Mouse (Mus musculus): ENCODE data around the gene Fam118a. TPM values are rescaled to one million over a fixed set of nuclear protein-coding genes. Genes with fewer than 3 reads are reported as not detected.
"Not testable (repeated sequence)": the region's sequence is repeated elsewhere in the genome, so short reads cannot be mapped to it uniquely, and the experiment has no call there.

Fam118a gene
- polyA plus RNA-seq, 1 experiment from 2014 or later = 25.3 TPM

DNA sequence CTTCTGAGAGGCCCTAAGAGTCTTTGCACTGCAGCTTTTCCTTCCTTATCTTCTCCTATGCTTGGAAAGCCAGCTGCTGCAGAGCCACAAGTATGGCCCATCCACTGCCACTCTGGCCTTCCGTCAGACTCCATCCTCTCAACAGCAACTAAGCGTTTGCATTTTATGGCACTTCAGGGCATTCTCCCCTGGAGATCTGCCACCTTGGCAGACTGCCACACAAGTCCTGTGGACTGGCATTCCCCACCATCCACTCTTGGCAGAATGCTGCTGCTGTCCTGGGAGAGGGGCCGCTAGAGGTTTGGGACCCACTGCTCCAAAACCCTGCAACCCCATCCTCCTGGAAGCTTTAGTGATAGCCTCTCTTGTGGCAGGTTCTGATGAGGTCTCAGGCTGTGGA, 3.1 kb downstream of the Fam118a start:
- H3K9me3 ChIP-seq (ENCODE audit: control insufficient read depth) = no peaks in the 10 kb centered on the region
- no peak overlapping the region for H3K9ac ChIP-seq (ENCODE audit: low read depth, low read length)
- no peaks in the 10 kb centered on the region for H3K27me3 ChIP-seq (replicated peaks; ENCODE audit: control insufficient read depth, insufficient read depth, low read length)
- no peak overlapping the region for H3K4me2 ChIP-seq (replicated peaks; ENCODE audit: low read depth)
- peaks cover 4% of the 10 kb centered on the region; the same call in 1 of the 2 replicates for H3K4me1 ChIP-seq (replicated peaks; ENCODE audit: control insufficient read depth, insufficient read depth, low read length)
- no peaks in the 10 kb centered on the region for H3K36me3 ChIP-seq (ENCODE audit: control insufficient read depth, insufficient read depth)
- no peak overlapping the region for H3K4me3 ChIP-seq (ENCODE audit: low read depth, low read length)
- peak overlapping the region; percentile 50; the same call in 1 of the 2 replicates for H3K27ac ChIP-seq (ENCODE audit: low read depth, low read length)
- no peak for TF ChIP-seq CTCF (IDR thresholded peaks at IDR 0.05; ENCODE audit: low read depth)
- WGBS = 47% methylated on average over 3 of the region's 3 CpGs
- ATAC-seq = no peak

DNA sequence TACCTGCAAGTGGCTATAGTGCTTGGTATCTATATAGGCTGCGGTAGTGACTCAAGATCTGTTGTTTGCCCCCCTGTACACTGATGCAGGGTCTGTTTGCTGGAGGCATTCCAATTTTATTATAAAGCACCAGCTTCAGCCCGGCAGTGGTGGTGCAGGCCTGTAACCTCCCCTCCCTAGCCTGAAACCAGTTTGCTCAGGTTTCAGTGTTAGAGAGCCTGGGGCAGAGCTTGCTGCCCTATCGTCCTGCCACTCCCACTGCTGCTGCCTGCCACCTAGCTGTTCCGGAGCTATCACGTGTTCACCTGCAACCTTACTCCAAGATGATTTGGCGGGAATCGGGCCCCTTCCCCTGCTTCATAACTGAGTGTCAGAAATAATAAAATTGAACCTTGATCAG, 5.2 kb downstream of the Fam118a start:
- 0 out of 2 replicates have a peak, but pooled peaks have one; percentile 5 for ATAC-seq
- H3K27ac ChIP-seq (ENCODE audit: low read depth, low read length) = 0 out of 2 replicates have a peak overlapping the region, but pooled peaks have one; percentile 28
- not testable (repeated sequence) for H3K4me3 ChIP-seq (ENCODE audit: low read depth, low read length); H3K27me3 ChIP-seq (replicated peaks; ENCODE audit: control insufficient read depth, insufficient read depth, low read length); H3K36me3 ChIP-seq (ENCODE audit: control insufficient read depth, insufficient read depth); H3K4me1 ChIP-seq (replicated peaks; ENCODE audit: control insufficient read depth, insufficient read depth, low read length); H3K9me3 ChIP-seq (ENCODE audit: control insufficient read depth); H3K4me2 ChIP-seq (replicated peaks; ENCODE audit: low read depth); H3K9ac ChIP-seq (ENCODE audit: low read depth, low read length)
- WGBS = 24% methylated on average over 7 of the region's 7 CpGs
- peak; percentile 34; the same call in 1 of the 2 replicates for TF ChIP-seq CTCF (IDR thresholded peaks at IDR 0.05; ENCODE audit: low read depth)

DNA sequence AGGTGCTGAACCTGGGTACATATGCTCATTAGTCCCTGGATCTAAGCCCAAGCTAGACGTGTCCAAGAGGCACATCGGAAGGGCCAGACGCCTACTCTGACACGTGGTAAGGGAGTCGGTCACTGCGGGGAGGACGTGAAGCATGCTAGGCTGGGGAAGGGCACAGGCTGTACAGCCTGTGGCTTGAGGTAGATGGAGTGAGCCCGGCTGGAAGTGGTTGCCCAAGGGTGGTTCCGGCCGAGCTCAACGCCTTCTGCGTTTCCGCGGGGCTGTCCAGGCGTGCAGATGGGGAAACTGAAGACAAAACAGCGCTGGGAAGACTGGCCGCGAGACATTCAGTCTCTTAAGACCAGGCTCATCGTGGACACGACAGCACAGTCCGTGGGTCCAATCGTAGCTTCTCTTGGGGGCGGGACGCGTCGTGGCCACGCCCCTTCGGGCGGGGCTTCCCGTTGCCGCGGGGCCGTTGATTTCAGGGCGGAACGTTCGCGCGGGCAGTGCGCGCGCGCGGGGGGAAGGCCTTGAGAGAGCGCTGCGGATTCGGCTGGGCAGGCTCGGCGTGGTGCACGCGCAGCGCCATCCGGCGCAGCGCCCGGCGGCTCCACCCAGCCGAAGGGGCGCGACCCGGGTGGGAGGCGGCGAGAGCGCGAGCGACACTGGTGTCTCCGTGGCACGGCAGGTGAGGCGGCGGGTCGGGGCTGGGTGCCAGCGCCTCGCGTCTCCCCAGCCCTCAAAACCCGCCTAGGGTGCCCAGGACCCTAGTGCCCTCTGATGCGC, 8.0 kb downstream of the Fam118a start:
- peak overlapping the region; percentile 69 for H3K9ac ChIP-seq (ENCODE audit: low read depth, low read length)
- H3K9me3 ChIP-seq (ENCODE audit: control insufficient read depth) = no peaks in the 10 kb centered on the region
- H3K27me3 ChIP-seq (replicated peaks; ENCODE audit: control insufficient read depth, insufficient read depth, low read length) = no peaks in the 10 kb centered on the region
- peak overlapping the region; percentile 54 for H3K27ac ChIP-seq (ENCODE audit: low read depth, low read length)
- H3K4me2 ChIP-seq (replicated peaks; ENCODE audit: low read depth) = peak overlapping the region; percentile 90
- no peaks in the 10 kb centered on the region for H3K36me3 ChIP-seq (ENCODE audit: control insufficient read depth, insufficient read depth)
- H3K4me1 ChIP-seq (replicated peaks; ENCODE audit: control insufficient read depth, insufficient read depth, low read length) = peaks cover 6% of the 10 kb centered on the region; the same call in 1 of the 2 replicates
- peak overlapping the region; percentile 78 for H3K4me3 ChIP-seq (ENCODE audit: low read depth, low read length)
- ATAC-seq = peak; percentile 93
- peak; percentile 38 for TF ChIP-seq CTCF (IDR thresholded peaks at IDR 0.05; ENCODE audit: low read depth)
- WGBS = under 1% methylated on average over 70 of the region's 75 CpGs

DNA sequence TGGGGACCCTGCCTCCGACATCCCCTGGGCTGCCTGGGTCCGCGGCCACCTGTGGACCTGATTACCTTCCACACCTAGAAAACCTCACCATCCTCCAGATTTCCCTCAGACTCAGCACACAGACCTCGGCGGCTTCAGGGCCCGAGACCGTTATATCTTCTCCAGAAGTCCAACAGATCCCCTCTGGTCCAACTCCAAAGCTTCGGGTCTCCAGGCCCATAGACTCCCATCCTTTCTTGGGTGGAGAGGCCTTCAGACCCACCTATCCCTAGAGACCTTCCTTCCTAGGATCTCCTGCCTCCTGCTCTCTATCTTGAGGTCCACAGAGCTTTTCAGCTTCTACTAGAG, 8.6 kb downstream of the Fam118a start:
- H3K9me3 ChIP-seq (ENCODE audit: control insufficient read depth) = no peaks in the 10 kb centered on the region
- peak overlapping the region; percentile 78 for H3K4me3 ChIP-seq (ENCODE audit: low read depth, low read length)
- peak overlapping the region; percentile 69 for H3K9ac ChIP-seq (ENCODE audit: low read depth, low read length)
- 5% methylated on average over 8 of the region's 8 CpGs for WGBS
- H3K36me3 ChIP-seq (ENCODE audit: control insufficient read depth, insufficient read depth) = no peaks in the 10 kb centered on the region
- H3K4me2 ChIP-seq (replicated peaks; ENCODE audit: low read depth) = peak overlapping the region; percentile 90
- no peak for TF ChIP-seq CTCF (IDR thresholded peaks at IDR 0.05; ENCODE audit: low read depth)
- H3K27me3 ChIP-seq (replicated peaks; ENCODE audit: control insufficient read depth, insufficient read depth, low read length) = no peaks in the 10 kb centered on the region
- ATAC-seq = no peak
- H3K4me1 ChIP-seq (replicated peaks; ENCODE audit: control insufficient read depth, insufficient read depth, low read length) = peaks cover 8% of the 10 kb centered on the region; the same call in 1 of the 2 replicates
- H3K27ac ChIP-seq (ENCODE audit: low read depth, low read length) = peak overlapping the region; percentile 54

DNA sequence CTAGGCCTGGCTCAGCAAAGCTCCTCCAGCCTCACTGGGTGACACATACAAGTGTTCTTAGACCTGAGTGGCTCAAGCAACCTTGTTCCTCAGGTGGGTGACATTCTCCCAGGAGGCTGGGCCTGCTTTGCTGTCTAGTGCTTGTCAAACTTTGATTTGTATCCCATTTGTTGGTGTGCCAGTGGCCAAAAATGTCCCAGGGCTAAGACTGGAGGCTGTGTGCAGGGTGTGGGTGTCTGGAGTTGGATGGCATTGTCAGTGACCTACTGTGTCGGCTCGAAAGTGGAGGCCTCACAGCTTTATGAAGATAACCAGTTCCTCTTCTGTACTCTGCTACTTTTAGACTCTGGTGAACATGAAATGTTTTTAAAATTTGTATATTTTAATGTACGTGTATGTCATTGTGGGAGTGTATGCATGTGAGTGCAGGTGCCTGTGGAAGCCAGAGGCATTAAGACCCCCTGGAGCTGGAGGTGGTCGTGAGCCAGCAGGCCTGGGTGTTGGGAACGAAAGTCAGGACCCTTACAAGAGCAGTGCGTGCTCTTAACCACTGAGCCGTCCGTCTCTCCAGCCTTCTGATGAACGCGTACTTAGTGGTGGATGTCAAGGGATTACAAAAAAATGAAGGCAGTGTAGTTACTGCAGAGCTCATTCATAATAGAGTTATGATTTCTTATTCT, 12.9 kb downstream of the Fam118a start:
- 77% methylated on average over 10 of the region's 10 CpGs for WGBS
- H3K4me2 ChIP-seq (replicated peaks; ENCODE audit: low read depth) = no peak overlapping the region
- H3K36me3 ChIP-seq (ENCODE audit: control insufficient read depth, insufficient read depth) = peaks cover 13% of the 10 kb centered on the region
- 0 out of 2 replicates have a peak, but pooled peaks cover 4% of the 10 kb centered on the region for H3K4me1 ChIP-seq (replicated peaks; ENCODE audit: control insufficient read depth, insufficient read depth, low read length)
- H3K27me3 ChIP-seq (replicated peaks; ENCODE audit: control insufficient read depth, insufficient read depth, low read length) = no peaks in the 10 kb centered on the region
- no peak overlapping the region for H3K9ac ChIP-seq (ENCODE audit: low read depth, low read length)
- peak overlapping the region; percentile 52 for H3K27ac ChIP-seq (ENCODE audit: low read depth, low read length)
- H3K4me3 ChIP-seq (ENCODE audit: low read depth, low read length) = no peak overlapping the region
- TF ChIP-seq CTCF (IDR thresholded peaks at IDR 0.05; ENCODE audit: low read depth) = no peak
- no peak for ATAC-seq
- no peaks in the 10 kb centered on the region for H3K9me3 ChIP-seq (ENCODE audit: control insufficient read depth)

DNA sequence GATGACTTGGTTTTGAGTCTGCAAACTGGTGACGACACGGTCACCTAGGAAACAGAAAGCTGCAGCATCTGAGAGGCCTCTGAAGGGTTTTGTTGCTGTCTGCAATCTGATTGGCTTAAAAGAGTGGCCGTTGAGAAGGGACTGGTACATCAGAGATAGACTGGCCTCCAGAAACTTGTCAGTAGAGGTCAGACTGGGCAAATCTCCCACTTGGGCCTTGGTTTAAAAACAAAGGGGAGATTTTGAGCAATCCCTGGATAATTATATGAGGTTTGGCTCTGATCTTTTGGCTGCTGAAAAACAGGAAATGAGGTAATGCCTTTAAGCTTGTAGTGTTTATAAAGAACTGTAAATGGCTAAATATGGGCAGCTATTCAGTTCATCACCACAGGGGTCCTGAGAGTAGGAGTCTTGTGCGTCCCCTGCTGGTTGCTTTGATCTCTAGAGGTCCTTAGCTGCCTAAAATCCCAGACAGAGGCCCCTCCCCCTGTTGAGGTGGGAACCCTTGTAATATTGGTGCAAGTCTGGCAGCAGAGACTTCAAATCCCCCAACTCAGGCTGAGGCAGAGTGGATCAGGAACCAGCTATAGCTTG, 13.7 kb downstream of the Fam118a start:
- Histone ChIP-seq H3K4me3 (ENCODE audit: low read depth, low read length) (no peak overlapping the region), H3K4me2 (replicated peaks; ENCODE audit: low read depth) (no peak overlapping the region), H3K4me1 (replicated peaks; ENCODE audit: control insufficient read depth, insufficient read depth, low read length) (0 out of 2 replicates have a peak, but pooled peaks cover 4% of the 10 kb centered on the region), H3K36me3 (ENCODE audit: control insufficient read depth, insufficient read depth) (peaks cover 20% of the 10 kb centered on the region), H3K27me3 (replicated peaks; ENCODE audit: control insufficient read depth, insufficient read depth, low read length) (no peaks in the 10 kb centered on the region), H3K9me3 (ENCODE audit: control insufficient read depth) (no peaks in the 10 kb centered on the region), H3K9ac (ENCODE audit: low read depth, low read length) (no peak overlapping the region), H3K27ac (ENCODE audit: low read depth, low read length) (peak overlapping the region; percentile 52; the same call in 1 of the 2 replicates)
- peak; percentile 92 for TF ChIP-seq CTCF (IDR thresholded peaks at IDR 0.05; ENCODE audit: low read depth)
- peak; percentile 79 for ATAC-seq
- WGBS = 21% methylated on average over 4 of the region's 4 CpGs
